Mouse (Mus musculus): ENCODE data around the gene Xpc. TPM values are rescaled to one million over a fixed set of nuclear protein-coding genes. Genes with fewer than 3 reads are reported as not detected.

Xpc gene
- polyA plus RNA-seq, 1 experiment: 4.2 TPM

GRCm38 (mm10) chr6:91509326-91509725 lies 6.4 kb downstream of the Xpc start:
- H3K4me3 ChIP-seq (ENCODE audit: low read depth, low read length): no peak overlapping the region
- peak; percentile 98 for TF ChIP-seq CTCF (IDR thresholded peaks at IDR 0.05; ENCODE audit: extremely low read depth, insufficient read length, insufficient replicate concordance, low read depth, low read length)
- no peak for TF ChIP-seq POLR2A (IDR thresholded peaks at IDR 0.05; ENCODE audit: low read depth, low read length)
- H3K27ac ChIP-seq (ENCODE audit: insufficient read depth, low read depth, low read length): no peak overlapping the region
- H3K36me3 ChIP-seq (ENCODE audit: control insufficient read depth, insufficient read depth, low read length): peaks cover 28% of the 10 kb centered on the region
- no peaks in the 10 kb centered on the region for H3K27me3 ChIP-seq (ENCODE audit: control insufficient read depth, insufficient read depth, low read length)
- WGBS: 45% methylated on average over 7 of the region's 7 CpGs
- no peaks in the 10 kb centered on the region for H3K4me1 ChIP-seq (ENCODE audit: control insufficient read depth, insufficient read depth, insufficient read length, low read length)

- TF ChIP-seq POLR2A (IDR thresholded peaks at IDR 0.05; ENCODE audit: low read depth, low read length) (no peak), CTCF (IDR thresholded peaks at IDR 0.05; ENCODE audit: extremely low read depth, insufficient read length, insufficient replicate concordance, low read depth, low read length) (no peak)
- no peaks in the 10 kb centered on the region for H3K4me1 ChIP-seq (ENCODE audit: control insufficient read depth, insufficient read depth, insufficient read length, low read length)
- no peaks in the 10 kb centered on the region for H3K27me3 ChIP-seq (ENCODE audit: control insufficient read depth, insufficient read depth, low read length)
- H3K36me3 ChIP-seq (ENCODE audit: control insufficient read depth, insufficient read depth, low read length): peaks cover 38% of the 10 kb centered on the region
- H3K4me3 ChIP-seq (ENCODE audit: low read depth, low read length): no peak overlapping the region
- H3K27ac ChIP-seq (ENCODE audit: insufficient read depth, low read depth, low read length): no peak overlapping the region
- WGBS: 87% methylated on average over 3 of the region's 3 CpGs
These were observed 7.6 kb downstream of the Xpc start for GRCm38 (mm10) chr6:91508041-91508440.

GRCm38 (mm10) chr6:91506036-91506435 lies 9.7 kb downstream of the Xpc start:
- no peaks in the 10 kb centered on the region for H3K27me3 ChIP-seq (ENCODE audit: control insufficient read depth, insufficient read depth, low read length)
- WGBS: 88% methylated on average over 5 of the region's 5 CpGs
- no peak overlapping the region for H3K4me3 ChIP-seq (ENCODE audit: low read depth, low read length)
- no peaks in the 10 kb centered on the region for H3K4me1 ChIP-seq (ENCODE audit: control insufficient read depth, insufficient read depth, insufficient read length, low read length)
- TF ChIP-seq CTCF (IDR thresholded peaks at IDR 0.05; ENCODE audit: extremely low read depth, insufficient read length, insufficient replicate concordance, low read depth, low read length) (no peak), POLR2A (IDR thresholded peaks at IDR 0.05; ENCODE audit: low read depth, low read length) (no peak)
- peak overlapping the region; percentile 41 for H3K27ac ChIP-seq (ENCODE audit: insufficient read depth, low read depth, low read length)
- peaks cover 50% of the 10 kb centered on the region for H3K36me3 ChIP-seq (ENCODE audit: control insufficient read depth, insufficient read depth, low read length)

- Histone ChIP-seq H3K4me3 (ENCODE audit: low read depth, low read length) (no peak overlapping the region), H3K27me3 (ENCODE audit: control insufficient read depth, insufficient read depth, low read length) (no peaks in the 10 kb centered on the region), H3K4me1 (ENCODE audit: control insufficient read depth, insufficient read depth, insufficient read length, low read length) (no peaks in the 10 kb centered on the region), H3K27ac (ENCODE audit: insufficient read depth, low read depth, low read length) (no peak overlapping the region), H3K36me3 (ENCODE audit: control insufficient read depth, insufficient read depth, low read length) (peaks cover 73% of the 10 kb centered on the region)
- no peak for TF ChIP-seq POLR2A (IDR thresholded peaks at IDR 0.05; ENCODE audit: low read depth, low read length)
- TF ChIP-seq CTCF (IDR thresholded peaks at IDR 0.05; ENCODE audit: extremely low read depth, insufficient read length, insufficient replicate concordance, low read depth, low read length): no peak
- WGBS: 87% methylated on average over 1 of the region's 1 CpGs
These were observed 12.4 kb downstream of the Xpc start for GRCm38 (mm10) chr6:91503302-91503701.

- Histone ChIP-seq H3K27me3 (ENCODE audit: control insufficient read depth, insufficient read depth, low read length) (no peaks in the 10 kb centered on the region), H3K4me1 (ENCODE audit: control insufficient read depth, insufficient read depth, insufficient read length, low read length) (no peaks in the 10 kb centered on the region; the same call in 1 of the 2 replicates), H3K36me3 (ENCODE audit: control insufficient read depth, insufficient read depth, low read length) (peaks cover 49% of the 10 kb centered on the region), H3K27ac (ENCODE audit: insufficient read depth, low read depth, low read length) (no peak overlapping the region), H3K4me3 (ENCODE audit: low read depth, low read length) (no peak overlapping the region)
- TF ChIP-seq POLR2A (IDR thresholded peaks at IDR 0.05; ENCODE audit: low read depth, low read length): no peak
- WGBS: 77% methylated on average over 8 of the region's 8 CpGs
These were observed 21.2 kb downstream of the Xpc start for GRCm38 (mm10) chr6:91494526-91494925.

GRCm38 (mm10) chr6:91493053-91493452 lies 22.6 kb downstream of the Xpc start:
- Histone ChIP-seq H3K4me1 (ENCODE audit: control insufficient read depth, insufficient read depth, insufficient read length, low read length) (peaks cover 3% of the 10 kb centered on the region), H3K27ac (ENCODE audit: insufficient read depth, low read depth, low read length) (no peak overlapping the region), H3K36me3 (ENCODE audit: control insufficient read depth, insufficient read depth, low read length) (peaks cover 40% of the 10 kb centered on the region), H3K4me3 (ENCODE audit: low read depth, low read length) (no peak overlapping the region), H3K27me3 (ENCODE audit: control insufficient read depth, insufficient read depth, low read length) (no peaks in the 10 kb centered on the region)
- WGBS: 84% methylated on average over 10 of the region's 10 CpGs
- no peak for TF ChIP-seq POLR2A (IDR thresholded peaks at IDR 0.05; ENCODE audit: low read depth, low read length)
- TF ChIP-seq CTCF (IDR thresholded peaks at IDR 0.05; ENCODE audit: extremely low read depth, insufficient read length, insufficient replicate concordance, low read depth, low read length): no peak

GRCm38 (mm10) chr6:91491004-91491403 lies 24.7 kb downstream of the Xpc start:
- Histone ChIP-seq H3K4me1 (ENCODE audit: control insufficient read depth, insufficient read depth, insufficient read length, low read length) (peaks cover 3% of the 10 kb centered on the region), H3K36me3 (ENCODE audit: control insufficient read depth, insufficient read depth, low read length) (peaks cover 46% of the 10 kb centered on the region), H3K27me3 (ENCODE audit: control insufficient read depth, insufficient read depth, low read length) (no peaks in the 10 kb centered on the region), H3K27ac (ENCODE audit: insufficient read depth, low read depth, low read length) (no peak overlapping the region), H3K4me3 (ENCODE audit: low read depth, low read length) (no peak overlapping the region)
- TF ChIP-seq POLR2A (IDR thresholded peaks at IDR 0.05; ENCODE audit: low read depth, low read length): no peak
- no peak for TF ChIP-seq CTCF (IDR thresholded peaks at IDR 0.05; ENCODE audit: extremely low read depth, insufficient read length, insufficient replicate concordance, low read depth, low read length)
- 74% methylated on average over 6 of the region's 6 CpGs for WGBS

GRCm38 (mm10) chr6:91489872-91490271 lies 25.8 kb downstream of the Xpc start:
- Histone ChIP-seq H3K27ac (ENCODE audit: insufficient read depth, low read depth, low read length) (peak overlapping the region; percentile 61), H3K4me3 (ENCODE audit: low read depth, low read length) (peak overlapping the region; percentile 4), H3K4me1 (ENCODE audit: control insufficient read depth, insufficient read depth, insufficient read length, low read length) (peaks cover 3% of the 10 kb centered on the region), H3K27me3 (ENCODE audit: control insufficient read depth, insufficient read depth, low read length) (no peaks in the 10 kb centered on the region), H3K36me3 (ENCODE audit: control insufficient read depth, insufficient read depth, low read length) (peaks cover 52% of the 10 kb centered on the region)
- TF ChIP-seq CTCF (IDR thresholded peaks at IDR 0.05; ENCODE audit: extremely low read depth, insufficient read length, insufficient replicate concordance, low read depth, low read length): no peak
- TF ChIP-seq POLR2A (IDR thresholded peaks at IDR 0.05; ENCODE audit: low read depth, low read length): no peak
- 82% methylated on average over 10 of the region's 10 CpGs for WGBS

All from small intestine, adult 2 months (tissue).